Mouse (Mus musculus): ENCODE results near the gene Zbtb16.

- TF ChIP-seq TAL1 (IDR thresholded peaks at IDR 0.05; ENCODE audit: low read length) (no peak), GATA1 (IDR thresholded peaks at IDR 0.05; ENCODE audit: low read length) (no peak)
Observed at GRCm38 (mm10) chr9:48671841-48672240, 164.2 kb downstream of the Zbtb16 start.
